Mouse (Mus musculus) gastrocnemius, postnatal 36 days (tissue): ENCODE data around the gene Cckbr. TPM values are rescaled to one million over a fixed set of nuclear protein-coding genes. Genes with fewer than 3 reads are reported as not detected.
"Not testable (repeated sequence)": the region's sequence is repeated elsewhere in the genome, so short reads cannot be mapped to it uniquely, and the experiment has no call there.

Experiments used
- DNase-seq, 2 experiments: peaks; one replicate each; pipeline ENCODE4 v3.0.0; 2022
- intact Hi-C: fragments of 180-260 bp; cut with DNase I; formaldehyde crosslinking; loops from one replicate; pipeline ENCODE4 v1.15.1; 2025
- total RNA-seq, 2 experiments: library from RNA; stranded (reverse); gene quantifications; 2 replicates each; pipeline ENCODE4 v1.2.3; 2021

The Cckbr gene
- total RNA-seq, 2 experiments from 2014 or later, result not detected

DNA sequence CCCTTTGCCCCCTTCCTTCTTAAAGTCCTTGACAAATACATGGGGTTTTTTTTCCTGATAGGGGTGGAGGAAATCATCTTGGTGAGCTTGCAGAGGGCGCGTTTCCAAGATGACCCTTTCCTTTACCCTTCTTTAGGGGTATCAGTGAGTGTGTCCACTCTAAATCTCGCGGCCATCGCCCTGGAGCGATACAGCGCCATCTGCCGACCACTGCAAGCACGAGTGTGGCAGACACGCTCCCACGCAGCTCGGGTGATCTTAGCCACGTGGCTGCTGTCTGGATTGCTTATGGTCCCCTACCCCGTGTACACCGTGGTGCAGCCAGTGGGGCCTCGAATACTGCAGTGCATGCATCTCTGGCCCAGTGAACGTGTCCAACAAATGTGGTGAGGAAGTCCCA, 8.3 kb downstream of the Cckbr start:
- intact Hi-C loops, result no loop called here
- DNase-seq, result no peak

DNA sequence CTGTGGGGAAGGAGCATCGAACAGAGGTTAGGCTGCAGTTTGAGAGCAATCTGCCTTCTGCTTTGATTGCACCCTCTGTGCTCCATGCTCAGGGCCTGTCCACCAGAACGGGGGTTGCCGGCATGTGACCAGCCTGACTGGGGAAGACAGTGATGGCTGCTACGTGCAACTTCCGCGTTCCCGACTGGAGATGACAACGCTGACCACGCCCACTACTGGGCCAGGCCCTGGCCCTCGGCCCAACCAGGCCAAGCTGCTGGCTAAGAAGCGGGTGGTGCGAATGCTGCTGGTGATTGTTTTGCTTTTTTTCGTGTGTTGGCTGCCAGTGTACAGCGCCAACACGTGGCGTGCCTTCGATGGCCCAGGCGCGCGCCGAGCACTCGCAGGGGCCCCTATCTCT, 9.3 kb downstream of the Cckbr start:
- DNase-seq, result no peak
- intact Hi-C loops, result no loop called here

DNA sequence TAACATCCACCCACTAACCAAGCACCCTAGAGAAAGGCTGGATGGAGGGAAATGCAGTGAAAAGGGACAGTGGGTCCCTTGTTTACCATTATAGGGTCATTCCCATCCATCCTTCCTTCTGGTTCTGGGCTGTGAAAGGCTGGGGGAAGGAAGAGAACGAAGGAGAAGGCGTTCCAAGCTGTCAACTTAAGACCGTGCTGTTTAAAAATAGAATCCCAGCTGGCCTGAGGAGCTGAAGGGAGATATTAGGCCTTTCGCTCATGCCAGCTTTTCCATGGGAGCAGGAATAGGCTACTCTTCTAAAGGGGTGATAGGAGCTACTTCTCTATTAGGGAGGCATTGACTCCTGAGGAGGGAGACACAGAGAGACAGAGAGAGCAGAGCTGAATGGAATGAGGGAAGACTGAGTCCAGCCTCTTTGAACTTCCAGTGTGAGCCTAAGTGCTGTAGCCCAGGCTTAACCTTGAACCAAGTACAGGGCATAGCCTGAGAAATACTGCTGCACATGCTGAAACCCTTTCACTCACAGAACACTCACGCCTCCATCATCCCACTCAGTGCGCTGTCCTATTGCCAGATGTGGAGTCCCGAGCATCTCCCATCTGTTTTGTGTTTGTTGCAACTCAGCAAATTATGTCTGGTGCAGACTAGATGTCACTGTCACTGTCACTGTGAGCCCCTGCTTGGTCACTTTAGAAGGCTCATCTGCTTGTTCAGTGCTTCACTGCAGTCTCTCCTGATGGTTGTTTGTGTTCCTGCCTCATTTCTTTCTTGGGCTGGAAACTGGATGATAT, 12.6 kb downstream of the Cckbr start:
- intact Hi-C loops, result no loop called here
- no peak for DNase-seq

DNA sequence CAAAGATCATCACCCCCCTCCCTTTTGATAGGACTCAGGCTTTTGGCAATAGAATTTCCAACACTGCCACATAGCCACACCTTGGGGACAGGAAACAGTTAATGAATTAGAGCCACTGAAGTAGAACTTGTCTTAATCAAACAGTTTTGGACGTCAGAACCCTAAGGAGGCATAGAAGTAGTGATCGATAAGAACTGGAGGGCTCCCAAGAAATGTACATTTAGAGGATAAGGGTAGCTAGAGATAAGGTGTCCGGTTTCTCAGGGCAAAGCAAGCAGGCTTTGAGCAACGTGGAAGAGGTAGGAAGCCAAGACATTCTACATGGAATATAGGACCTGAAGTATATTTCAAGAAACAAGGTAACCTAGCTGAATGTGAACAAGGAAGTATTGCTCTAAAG, 15.9 kb downstream of the Cckbr start:
- intact Hi-C loops, result no loop called here
- DNase-seq, result no peak

DNA sequence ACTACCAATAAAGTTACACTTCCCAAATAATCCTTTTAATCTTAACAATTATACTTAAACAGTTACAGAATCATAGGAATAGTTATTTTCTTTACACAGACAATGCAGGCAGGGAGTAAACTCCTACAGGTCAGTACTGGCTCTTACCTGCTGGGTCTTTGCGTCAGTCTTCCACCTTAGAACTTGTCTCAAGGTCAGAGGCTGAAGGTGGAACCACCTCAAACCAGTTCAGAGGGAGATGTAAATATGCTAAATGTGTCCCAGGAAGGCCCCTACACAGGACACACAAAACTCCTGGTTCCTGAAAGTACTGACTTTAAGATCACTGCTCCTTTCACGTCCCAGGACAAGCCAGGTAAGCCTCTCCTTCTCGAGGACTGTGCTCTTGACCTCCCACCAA, 19.5 kb downstream of the Cckbr start:
- DNase-seq, result no peak
- intact Hi-C loops, result no loop called here

DNA sequence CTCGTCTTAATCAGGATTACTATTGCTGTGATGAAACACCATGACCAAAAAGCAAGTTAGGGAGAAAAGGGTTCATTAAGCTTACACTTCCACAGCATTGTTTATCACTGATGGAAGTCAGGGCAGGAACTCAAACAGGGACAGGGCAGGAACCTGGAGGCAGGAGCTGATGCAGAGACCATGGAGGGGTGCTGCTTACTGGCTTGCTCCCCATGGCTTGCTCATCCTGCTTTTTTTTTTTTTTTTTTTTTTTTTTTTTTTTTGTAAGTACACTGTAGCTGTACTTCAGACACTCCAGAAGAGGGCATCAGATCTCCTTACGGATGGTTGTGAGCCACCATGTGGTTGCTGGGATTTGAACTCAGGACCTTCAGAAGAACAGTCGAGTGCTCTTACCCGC, 27.8 kb downstream of the Cckbr start:
- DNase-seq, intact Hi-C loops: not testable (repeated sequence)

DNA sequence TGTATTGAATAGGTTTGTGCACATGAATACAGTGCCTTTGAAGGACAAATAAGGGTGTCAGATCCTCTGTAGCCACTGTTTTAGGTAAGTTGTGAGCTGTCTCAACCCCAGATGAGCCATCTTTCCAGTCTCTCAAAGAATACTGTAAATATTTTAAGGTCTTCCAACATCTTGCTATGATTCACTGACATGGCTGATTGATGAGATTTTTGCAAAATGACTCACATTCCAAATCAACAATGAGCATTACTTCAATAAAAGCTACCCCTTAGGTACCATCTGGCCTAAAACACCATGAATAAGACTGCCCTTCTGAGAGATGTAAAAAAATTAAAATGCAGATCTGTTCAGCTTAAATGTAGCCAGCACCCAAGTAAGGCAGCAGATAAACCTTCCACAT, 33.0 kb downstream of the Cckbr start:
- no peak for DNase-seq
- intact Hi-C loops, result no loop called here

DNA sequence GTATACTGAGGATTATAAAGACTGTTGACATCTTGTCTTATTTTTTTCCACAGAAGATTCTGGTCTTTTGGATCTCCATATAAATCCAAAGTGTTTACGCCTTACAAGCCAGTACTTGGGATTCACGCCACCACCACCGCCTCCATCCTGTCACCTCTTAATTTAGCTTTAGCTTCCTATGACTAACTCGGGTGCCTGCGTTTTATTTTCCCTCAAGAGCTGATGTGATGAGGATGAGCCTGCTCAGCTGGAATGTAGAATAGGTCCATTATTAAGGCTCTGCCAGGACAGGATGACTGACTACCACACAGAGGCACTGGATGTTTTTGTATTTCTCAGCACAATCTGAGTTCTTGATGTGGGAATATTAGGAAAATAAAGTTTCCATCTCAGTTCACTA, 40.0 kb downstream of the Cckbr start:
- intact Hi-C loops, DNase-seq: not testable (repeated sequence)

DNA sequence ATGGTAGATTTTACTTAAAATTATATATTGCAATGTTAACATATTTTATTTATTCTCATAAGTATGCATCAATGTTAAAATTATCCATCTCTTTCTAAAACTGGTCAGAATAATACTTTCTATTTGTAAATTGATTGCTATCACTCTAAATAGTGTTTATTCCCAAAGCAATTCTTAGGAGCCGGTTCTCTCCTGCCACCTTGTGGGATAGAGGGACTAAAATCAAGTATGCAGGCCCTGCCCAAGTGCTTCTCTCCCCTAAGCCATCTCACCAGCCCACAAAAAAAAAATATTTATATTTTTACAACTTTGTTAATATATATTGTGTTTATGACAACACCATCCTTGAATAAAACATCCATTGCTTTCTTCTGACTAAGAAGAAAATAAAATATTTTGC, 47.1 kb downstream of the Cckbr start:
- intact Hi-C loops, result no loop called here
- DNase-seq, result no peak

DNA sequence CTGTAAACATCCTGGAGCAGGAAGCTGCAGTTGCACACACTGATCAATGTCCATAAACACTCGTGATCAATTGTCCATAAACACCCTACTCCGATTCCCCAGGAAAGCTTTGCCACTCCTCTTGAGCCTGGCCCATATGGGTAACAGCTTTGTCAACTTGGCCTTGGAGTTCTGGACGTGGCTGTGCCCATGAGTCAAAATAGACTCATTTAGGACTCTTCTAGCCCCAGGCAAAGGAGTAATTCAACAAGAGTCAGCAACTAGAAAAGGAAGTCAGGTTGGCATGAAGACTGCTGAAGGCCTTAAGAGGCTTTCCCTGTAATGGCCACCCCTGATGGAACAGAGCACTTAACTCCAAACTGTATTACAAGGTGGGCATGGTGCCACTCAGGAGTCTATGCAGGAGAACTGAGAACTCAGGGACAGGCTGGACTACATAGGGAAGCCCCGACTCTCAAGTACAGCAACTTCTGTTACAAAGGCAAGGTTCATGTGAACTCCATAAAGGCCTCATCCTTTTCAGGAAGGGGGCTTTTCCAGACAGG, 49.3 kb downstream of the Cckbr start:
- DNase-seq, result no peak
- intact Hi-C loops, result loop anchor here (5.0 kb wide), 1 partner anchor 37 kb away; no protein-coding TSS in a partner anchor

DNA sequence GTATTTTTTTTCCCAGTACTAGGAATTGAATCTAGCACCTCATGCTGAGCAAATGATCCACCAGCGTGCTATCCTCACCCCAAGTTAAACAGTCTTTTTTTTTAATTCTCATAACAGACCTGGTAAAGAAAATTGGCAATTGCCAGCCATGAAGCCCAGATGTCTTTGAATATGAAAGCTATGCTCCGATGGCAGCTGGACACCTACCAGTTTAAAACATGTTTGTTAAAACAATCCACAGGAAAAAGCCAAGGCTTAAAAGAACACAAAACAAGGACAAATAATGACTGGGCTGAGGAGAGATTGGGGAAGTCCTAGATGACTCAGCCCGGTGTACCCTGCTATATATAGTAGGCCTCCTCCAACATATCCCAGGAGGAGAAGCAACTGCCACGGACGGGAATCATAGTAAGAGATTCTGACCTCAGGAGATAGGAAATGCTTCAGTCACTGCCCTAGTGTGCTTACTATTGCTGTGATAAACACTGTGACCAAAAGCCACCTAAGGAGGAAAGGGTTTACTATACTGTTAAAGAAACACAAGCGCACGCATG, 49.9 kb downstream of the Cckbr start:
- DNase-seq, result no peak
- intact Hi-C loops, result loop anchor here (5.0 kb wide), 1 partner anchor 37 kb away; no protein-coding TSS in a partner anchor

DNA sequence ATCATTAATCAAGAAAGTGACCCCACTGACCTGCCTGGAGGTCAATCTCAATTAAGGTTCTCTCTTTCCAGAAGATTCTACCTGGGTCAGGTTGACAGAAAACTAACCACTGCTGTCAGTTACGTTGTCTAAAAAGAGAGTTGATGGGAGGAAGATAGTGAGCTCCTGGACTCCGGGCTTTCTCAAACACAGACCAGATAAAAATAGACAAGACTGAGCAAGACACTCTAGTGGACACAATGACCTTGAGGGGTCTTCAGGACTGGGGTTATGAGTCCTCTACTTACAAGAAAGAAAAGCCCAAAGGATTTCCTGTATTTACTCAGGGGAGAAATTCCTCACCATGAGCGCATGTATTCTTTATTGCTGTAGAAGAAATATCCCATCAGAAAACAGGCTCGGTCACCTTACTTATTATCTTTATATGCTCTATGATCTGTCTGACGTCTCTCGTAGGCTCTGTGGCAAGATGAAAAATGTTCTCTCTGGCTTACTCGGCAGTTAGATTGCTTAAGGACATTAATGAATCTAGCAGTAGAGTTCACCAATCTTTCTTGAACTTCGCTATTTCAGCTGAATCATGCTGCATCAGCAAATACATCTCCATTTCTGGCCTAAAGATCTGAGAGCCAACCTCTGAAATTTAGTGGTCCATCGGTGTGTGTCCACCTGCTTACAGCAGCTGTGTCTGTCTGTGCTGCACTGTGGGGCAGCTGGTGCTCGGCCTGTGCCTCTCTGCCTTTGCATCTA, 51.3 kb downstream of the Cckbr start:
- no peak for DNase-seq
- intact Hi-C loops, result loop anchor here (5.0 kb wide), 1 partner anchor 35 kb away; no protein-coding TSS in a partner anchor

DNA sequence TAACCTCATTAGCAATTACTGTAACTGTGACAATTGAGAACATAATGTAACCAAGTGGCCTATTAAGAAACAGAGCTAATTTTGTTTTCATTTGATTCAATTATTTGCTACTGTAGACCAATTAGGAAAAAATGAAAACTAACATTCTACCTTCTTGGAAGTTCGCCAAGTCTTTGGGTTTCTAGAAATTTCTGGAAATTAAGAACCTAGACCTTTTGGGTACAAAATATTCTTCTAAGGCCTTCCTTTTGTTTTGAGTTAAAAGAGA, 51.8 kb downstream of the Cckbr start:
- DNase-seq, result no peak
- intact Hi-C loops, result loop anchor here (5.0 kb wide), 1 partner anchor 35 kb away; no protein-coding TSS in a partner anchor

DNA sequence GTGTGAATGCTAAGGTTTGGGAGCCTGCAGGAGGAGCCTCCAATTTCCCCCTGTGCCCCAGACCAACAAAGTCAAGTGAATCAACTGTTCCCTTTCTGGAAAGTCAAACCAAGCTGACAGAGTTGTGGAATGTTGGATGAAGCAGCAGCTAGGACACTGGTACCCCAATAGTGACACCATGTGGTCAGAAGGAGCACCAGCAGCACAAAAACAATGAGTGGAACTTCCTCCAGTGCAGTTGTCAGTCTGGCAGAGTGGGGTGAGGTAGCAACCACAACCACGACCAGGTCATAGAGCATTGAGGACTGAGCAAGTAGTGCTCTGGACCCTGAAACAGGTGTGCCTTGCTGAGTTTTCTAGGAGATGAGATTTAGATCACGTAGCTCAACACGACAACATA, 52.3 kb downstream of the Cckbr start:
- intact Hi-C loops, result loop anchor here (2.0 to 5.0 kb wide), 2 partner anchors 34 to 65 kb away; no protein-coding TSS in a partner anchor
- no peak for DNase-seq

DNA sequence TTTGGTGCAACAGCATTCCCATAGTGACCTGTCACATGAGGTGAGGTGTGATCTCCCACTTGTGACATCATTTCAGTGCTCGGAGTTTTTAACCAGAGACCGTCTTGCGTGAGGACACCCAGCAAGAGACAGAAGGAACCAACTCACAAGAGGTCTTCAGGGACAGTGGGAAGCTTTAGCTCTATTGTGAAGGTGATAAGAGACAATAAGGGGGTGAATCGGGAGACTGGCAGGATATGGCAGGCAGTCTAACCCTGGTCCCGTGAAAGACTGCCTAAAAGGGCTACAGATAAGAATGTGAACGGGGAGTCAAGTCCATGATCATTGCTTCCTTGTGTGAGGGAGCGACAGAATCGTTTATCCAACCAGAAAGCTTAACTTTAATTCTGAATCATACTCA, 52.8 kb downstream of the Cckbr start:
- no peak for DNase-seq
- intact Hi-C loops, result loop anchor here (2.0 to 5.0 kb wide), 2 partner anchors 34 to 66 kb away; no protein-coding TSS in a partner anchor

DNA sequence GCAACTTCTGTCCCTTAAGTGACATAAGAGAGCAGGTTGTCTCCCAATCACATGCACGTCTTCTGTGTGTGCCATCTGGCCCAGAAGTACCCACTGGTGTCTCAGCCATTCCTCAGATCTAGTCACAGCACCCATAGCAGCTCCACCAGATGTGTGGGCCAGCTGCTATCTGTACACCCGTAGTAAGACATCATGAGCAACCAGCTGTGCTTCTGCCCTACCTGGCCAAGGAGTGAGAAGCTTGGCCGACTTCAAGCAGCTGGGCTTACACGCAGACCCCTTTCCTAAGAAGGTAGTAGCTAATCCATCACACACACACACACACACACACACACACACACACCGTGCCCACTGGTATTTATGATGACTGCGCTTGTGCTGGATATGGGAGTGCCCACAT, 53.7 kb downstream of the Cckbr start:
- no peak for DNase-seq
- intact Hi-C loops, result loop anchor here (2.0 to 5.0 kb wide), 2 partner anchors 33 to 66 kb away; no protein-coding TSS in a partner anchor

DNA sequence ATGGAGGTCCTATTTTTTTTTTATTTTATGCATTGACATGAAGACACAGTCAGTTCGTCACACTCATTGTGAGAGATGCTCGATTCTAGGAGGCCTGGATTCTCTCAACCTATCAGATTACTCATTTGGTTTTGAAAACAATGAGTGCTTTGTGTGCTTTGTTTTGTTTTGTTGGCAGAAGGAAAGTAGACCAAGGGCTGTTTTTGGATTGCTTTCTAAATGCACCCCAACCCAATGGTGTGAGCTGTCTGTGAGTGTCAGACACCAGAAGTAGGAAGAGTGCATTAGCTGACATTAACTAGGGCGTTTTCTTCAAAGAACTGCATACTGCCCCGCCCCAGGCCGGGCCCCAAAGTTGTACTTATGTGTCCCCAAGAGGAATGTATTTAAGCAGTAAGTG, 54.5 kb downstream of the Cckbr start:
- DNase-seq, result no peak
- intact Hi-C loops, result no loop called here

DNA sequence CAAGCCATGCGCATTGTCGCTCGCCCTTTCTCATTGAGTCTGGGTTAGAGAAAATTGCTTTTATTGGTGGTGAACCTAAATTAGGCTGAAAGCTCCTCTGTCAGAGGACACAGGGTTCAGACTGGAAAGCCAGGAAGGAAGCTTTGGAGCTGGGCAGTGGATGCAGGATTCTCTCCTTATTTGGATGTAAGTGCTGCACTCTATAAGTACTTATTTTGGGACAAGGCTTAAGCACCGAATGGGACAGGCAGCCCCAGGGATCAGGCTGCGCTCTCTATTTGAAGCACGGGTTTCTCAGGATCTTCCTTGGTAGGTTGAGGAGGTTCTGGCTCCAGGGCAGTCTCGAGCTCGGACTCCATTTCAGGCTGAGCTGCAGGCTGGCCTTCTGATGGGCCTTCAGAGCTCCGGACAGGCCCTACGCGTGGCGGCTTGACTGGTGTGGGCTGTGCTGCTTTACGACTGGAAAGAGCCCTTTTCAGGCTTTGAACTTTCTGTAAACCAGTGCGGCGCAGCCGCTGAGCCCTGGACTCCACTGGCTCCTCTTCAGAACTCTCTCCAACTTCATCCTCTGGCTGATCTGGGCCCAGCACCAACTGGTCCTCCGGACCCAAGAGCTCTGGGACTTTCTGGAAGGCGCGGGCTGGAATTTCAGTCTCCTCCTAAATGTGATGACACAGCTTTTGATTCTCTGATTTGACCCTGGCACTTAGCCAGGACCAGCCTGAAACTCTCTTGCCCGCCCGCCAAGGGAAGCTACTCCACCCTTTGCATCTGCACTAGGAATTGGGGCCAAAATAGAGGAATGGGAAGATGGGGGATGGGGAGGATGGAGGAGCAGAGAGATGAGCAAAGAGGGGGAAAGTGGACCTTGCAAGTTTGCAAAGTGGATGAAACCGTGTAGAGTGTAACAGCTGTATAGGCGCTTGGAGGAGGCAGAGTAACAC, 55.3 kb downstream of the Cckbr start:
- intact Hi-C loops, result no loop called here

DNA sequence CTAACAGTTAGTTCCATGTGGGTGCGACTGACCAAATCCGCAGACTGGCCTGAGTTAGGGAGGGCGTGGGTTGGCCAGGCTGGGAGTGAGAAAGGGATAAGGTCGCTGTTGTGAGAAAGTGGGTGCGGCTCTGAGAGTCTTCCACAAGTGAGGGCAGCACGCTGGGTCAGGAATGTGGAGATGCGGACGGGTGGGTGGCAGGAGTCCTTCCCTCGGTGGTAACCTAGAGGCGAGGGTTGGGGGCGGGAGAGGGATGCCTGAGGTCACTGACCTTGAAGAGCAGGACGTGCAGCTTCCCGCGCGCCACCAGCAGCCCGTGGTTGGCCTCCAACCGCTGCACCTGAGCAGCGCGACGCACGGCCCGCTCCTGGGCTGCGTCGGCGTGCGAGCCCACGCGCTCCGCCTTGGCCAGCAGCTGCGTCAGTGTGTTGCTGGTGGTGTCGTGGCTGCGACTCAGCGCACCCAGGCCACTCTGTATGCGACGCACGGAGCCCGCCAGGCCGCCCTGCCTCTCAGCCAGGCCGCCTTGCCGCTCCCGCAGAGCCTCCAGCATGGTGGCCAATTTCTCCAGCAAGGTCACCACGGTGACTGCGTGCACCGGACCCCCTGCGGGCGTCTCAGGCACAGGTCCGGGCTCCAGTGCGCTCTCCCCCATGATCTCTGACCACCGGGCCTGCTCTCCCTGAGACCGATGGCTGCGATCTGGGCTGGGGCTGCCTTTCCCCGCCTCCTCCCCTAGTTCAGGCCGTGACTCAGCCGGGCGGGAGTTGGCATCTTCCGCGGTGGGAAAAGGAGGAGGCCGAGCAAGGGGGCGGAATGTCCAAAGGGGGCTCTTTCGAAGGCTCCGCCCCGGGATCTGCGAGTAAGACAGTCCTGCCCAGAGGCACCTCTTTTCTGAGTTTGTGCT, 56.2 kb downstream of the Cckbr start, which contains the start of gene Cavin3:
TSS of gene Cavin3 (minus strand) at position 796 of the 907 bp plus-strand sequence.
- peak; percentile 83 to 89 for DNase-seq
- intact Hi-C loops, result no loop called here

More for the DNA sequence above, 55.3 kb downstream of the Cckbr start:
- DNase-seq, result peak; percentile 50 to 55
